Mouse (Mus musculus): ENCODE measurements around the gene Scnn1a. TPM values are rescaled to one million over a fixed set of nuclear protein-coding genes. Genes with fewer than 3 reads are reported as not detected.
A peak's percentile ranks its signal among the peaks of the same experiment; 100 is the strongest.
"Not testable (repeated sequence)": the region's sequence is repeated elsewhere in the genome, so short reads cannot be mapped to it uniquely, and the experiment has no call there.

The Scnn1a gene
- polyA plus RNA-seq, 1 experiment from 2014 or later = 0.33 TPM

DNA sequence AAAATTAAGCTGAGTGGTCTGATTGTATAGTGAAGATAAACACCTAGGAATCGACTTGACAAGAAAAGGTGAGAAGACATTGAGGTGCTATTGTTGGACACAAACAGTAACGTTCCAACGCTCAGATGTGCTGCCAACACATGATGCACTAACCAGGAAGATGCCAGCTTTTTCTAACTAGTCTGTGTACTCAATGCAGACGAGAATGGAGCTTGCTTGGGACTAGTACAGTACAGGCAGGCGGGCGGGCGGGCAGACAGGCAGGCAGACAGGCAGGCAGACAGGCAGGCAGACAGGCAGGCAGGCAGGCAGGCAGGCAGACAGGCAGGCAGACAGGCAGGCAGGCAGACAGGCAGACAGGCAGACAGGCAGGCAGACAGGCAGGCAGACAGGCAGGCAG is 16.1 kb upstream of the Scnn1a start:
- H3K9me3 ChIP-seq (ENCODE audit: control insufficient read depth, low read length); H3K27ac ChIP-seq (ENCODE audit: low read depth, low read length); H3K4me1 ChIP-seq (ENCODE audit: control insufficient read depth, insufficient read depth, low read length); H3K27me3 ChIP-seq (ENCODE audit: control insufficient read depth, insufficient read depth, low read length); H3K4me2 ChIP-seq; H3K4me3 ChIP-seq (ENCODE audit: low read depth, low read length); H3K36me3 ChIP-seq (ENCODE audit: control insufficient read depth, insufficient read depth, low read length); H3K9ac ChIP-seq (ENCODE audit: low read length); ATAC-seq (ENCODE audit: low FRiP score); DNase-seq (ENCODE audit: low spot score, missing footprints): not testable (repeated sequence)
- WGBS = 93% methylated on average over 7 of the region's 7 CpGs

DNA sequence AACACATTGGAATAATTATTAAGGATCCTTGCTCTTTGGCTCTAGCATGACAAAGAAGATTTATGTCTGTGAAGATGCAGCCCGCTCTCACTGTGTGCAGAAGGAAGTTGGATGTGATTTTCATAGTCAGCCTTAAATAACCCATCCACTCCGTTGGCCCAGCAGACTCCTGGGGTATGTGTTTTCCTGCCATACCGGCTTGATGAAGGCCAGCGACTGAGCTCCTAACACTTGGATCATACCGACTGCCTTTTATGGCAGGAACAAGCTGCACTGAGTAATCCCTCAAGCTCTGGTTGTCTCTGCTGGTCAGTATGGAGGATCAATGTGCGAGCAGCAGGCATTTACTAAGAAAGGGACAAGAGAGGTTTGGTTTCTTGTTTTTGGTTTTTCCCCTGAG is 15.0 kb upstream of the Scnn1a start:
- no peak for DNase-seq (ENCODE audit: low spot score, missing footprints)
- WGBS = 93% methylated on average over 6 of the region's 6 CpGs
- no peaks in the 10 kb centered on the region for H3K9me3 ChIP-seq (ENCODE audit: control insufficient read depth, low read length)
- H3K9ac ChIP-seq (ENCODE audit: low read length) = no peak overlapping the region
- no peaks in the 10 kb centered on the region for H3K27me3 ChIP-seq (ENCODE audit: control insufficient read depth, insufficient read depth, low read length)
- no peak for ATAC-seq (ENCODE audit: low FRiP score)
- H3K27ac ChIP-seq (ENCODE audit: low read depth, low read length) = no peak overlapping the region
- no peak overlapping the region for H3K4me3 ChIP-seq (ENCODE audit: low read depth, low read length)
- 0 out of 2 replicates have a peak, but pooled peaks cover 2% of the 10 kb centered on the region for H3K4me1 ChIP-seq (ENCODE audit: control insufficient read depth, insufficient read depth, low read length)
- no peaks in the 10 kb centered on the region for H3K36me3 ChIP-seq (ENCODE audit: control insufficient read depth, insufficient read depth, low read length)
- no peak overlapping the region for H3K4me2 ChIP-seq

DNA sequence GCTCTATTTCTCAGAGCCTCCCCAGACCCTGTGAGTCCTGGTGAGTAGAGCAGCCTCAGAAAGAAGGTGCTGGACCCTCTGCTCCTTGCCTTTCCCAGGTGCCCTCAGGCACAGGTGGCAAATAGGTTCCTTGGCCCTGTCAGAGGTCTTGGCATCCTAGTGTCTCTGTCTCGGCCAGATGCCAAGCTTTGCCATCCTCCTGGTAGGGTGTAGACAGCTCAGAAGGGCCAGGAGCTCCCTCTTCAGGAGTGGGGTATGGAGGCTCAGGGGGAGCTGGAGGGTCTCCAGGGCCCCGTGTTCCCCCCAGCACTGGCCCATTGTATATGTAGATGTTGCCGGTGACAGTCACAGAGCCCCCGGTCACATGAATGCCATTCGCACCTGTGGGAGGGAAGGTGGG is 13.4 kb upstream of the Scnn1a start:
- ATAC-seq (ENCODE audit: low FRiP score) = no peak
- DNase-seq (ENCODE audit: low spot score, missing footprints) = no peak
- Histone ChIP-seq H3K36me3 (ENCODE audit: control insufficient read depth, insufficient read depth, low read length) (no peaks in the 10 kb centered on the region), H3K27ac (ENCODE audit: low read depth, low read length) (no peak overlapping the region), H3K9ac (ENCODE audit: low read length) (no peak overlapping the region), H3K4me2 (no peak overlapping the region), H3K4me1 (ENCODE audit: control insufficient read depth, insufficient read depth, low read length) (0 out of 2 replicates have a peak, but pooled peaks cover 2% of the 10 kb centered on the region), H3K4me3 (ENCODE audit: low read depth, low read length) (no peak overlapping the region), H3K27me3 (ENCODE audit: control insufficient read depth, insufficient read depth, low read length) (no peaks in the 10 kb centered on the region), H3K9me3 (ENCODE audit: control insufficient read depth, low read length) (no peaks in the 10 kb centered on the region)
- 94% methylated on average over 5 of the region's 5 CpGs for WGBS

DNA sequence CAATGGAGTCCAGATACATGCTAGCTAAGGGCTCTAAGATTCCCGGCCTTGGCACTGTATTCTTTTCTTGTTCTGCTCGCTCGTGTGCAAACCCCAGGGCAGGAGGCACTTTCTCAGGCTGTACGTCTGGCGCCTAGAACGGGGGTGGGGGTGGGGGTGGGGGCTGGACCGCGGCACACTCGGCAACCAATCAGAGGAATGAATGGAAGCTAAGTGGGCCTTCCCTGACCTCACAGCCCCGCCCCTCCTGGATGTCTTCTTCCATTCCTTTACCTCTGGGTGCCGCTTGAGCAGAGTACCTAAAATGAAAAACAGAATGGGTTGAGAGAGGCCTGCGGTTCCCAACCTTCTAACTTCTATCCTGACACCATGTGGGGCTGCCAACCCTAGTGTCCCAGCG is 11.5 kb upstream of the Scnn1a start:
- H3K4me1 ChIP-seq (ENCODE audit: control insufficient read depth, insufficient read depth, low read length) = peaks cover 17% of the 10 kb centered on the region
- no peaks in the 10 kb centered on the region for H3K27me3 ChIP-seq (ENCODE audit: control insufficient read depth, insufficient read depth, low read length)
- no peaks in the 10 kb centered on the region for H3K9me3 ChIP-seq (ENCODE audit: control insufficient read depth, low read length)
- WGBS = 14% methylated on average over 13 of the region's 13 CpGs
- no peak overlapping the region for H3K9ac ChIP-seq (ENCODE audit: low read length)
- DNase-seq (ENCODE audit: low spot score, missing footprints) = peak; percentile 84
- no peak overlapping the region for H3K27ac ChIP-seq (ENCODE audit: low read depth, low read length)
- H3K4me2 ChIP-seq = no peak overlapping the region
- 0 out of 2 replicates have a peak, but pooled peaks have one; percentile 34 for ATAC-seq (ENCODE audit: low FRiP score)
- H3K36me3 ChIP-seq (ENCODE audit: control insufficient read depth, insufficient read depth, low read length) = no peaks in the 10 kb centered on the region
- H3K4me3 ChIP-seq (ENCODE audit: low read depth, low read length) = no peak overlapping the region

DNA sequence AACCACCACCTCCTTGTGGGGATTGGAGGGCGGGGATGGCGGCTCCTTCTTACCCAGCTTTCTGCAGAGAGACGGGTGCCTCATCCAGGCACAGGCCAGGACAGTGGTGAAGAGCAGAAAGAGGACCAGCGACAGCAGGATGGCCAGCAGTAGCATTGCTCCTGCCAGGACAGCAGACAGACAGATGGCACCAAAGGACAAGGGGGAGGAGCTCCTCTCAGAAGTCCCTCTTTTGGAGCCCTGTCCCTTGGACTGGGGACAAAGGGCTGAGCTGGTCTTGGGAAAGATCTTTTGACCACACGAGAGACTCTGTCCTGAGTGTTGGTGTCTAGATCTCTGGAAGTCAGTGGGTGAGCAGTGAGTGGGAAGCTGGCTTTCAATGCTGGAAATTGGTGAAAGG is 11.1 kb upstream of the Scnn1a start:
- Histone ChIP-seq H3K4me2 (no peak overlapping the region), H3K36me3 (ENCODE audit: control insufficient read depth, insufficient read depth, low read length) (no peaks in the 10 kb centered on the region), H3K4me1 (ENCODE audit: control insufficient read depth, insufficient read depth, low read length) (peaks cover 21% of the 10 kb centered on the region), H3K9ac (ENCODE audit: low read length) (no peak overlapping the region), H3K4me3 (ENCODE audit: low read depth, low read length) (no peak overlapping the region), H3K27ac (ENCODE audit: low read depth, low read length) (no peak overlapping the region), H3K27me3 (ENCODE audit: control insufficient read depth, insufficient read depth, low read length) (no peaks in the 10 kb centered on the region), H3K9me3 (ENCODE audit: control insufficient read depth, low read length) (no peaks in the 10 kb centered on the region)
- ATAC-seq (ENCODE audit: low FRiP score) (no peak), DNase-seq (ENCODE audit: low spot score, missing footprints) (no peak)
- WGBS = 33% methylated on average over 5 of the region's 5 CpGs

DNA sequence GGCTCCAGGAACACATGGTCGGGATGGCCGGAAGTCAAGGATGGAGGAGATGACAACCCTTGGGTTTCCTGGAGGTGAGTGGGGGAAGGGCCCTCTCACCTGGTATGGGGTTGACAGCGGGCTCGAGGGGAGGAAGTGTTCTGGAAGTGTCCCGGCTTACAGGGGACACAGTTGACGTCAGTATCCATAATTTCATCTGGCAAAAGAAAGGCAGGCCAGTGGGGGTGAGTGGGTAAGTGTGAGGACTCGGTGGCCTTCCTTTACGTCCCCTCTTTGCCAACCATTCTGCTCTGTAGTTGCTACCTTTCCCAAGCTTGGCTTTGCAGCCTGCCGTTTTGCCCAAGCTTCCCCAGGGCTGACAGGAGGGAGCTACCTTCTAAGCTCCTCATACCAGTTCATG is 8.3 kb upstream of the Scnn1a start:
- DNase-seq (ENCODE audit: low spot score, missing footprints) = no peak
- no peak overlapping the region for H3K9ac ChIP-seq (ENCODE audit: low read length)
- no peaks in the 10 kb centered on the region for H3K36me3 ChIP-seq (ENCODE audit: control insufficient read depth, insufficient read depth, low read length)
- no peak overlapping the region for H3K4me3 ChIP-seq (ENCODE audit: low read depth, low read length)
- ATAC-seq (ENCODE audit: low FRiP score) = no peak
- H3K27me3 ChIP-seq (ENCODE audit: control insufficient read depth, insufficient read depth, low read length) = no peaks in the 10 kb centered on the region
- 83% methylated on average over 9 of the region's 9 CpGs for WGBS
- H3K4me1 ChIP-seq (ENCODE audit: control insufficient read depth, insufficient read depth, low read length) = peaks cover 21% of the 10 kb centered on the region
- no peaks in the 10 kb centered on the region for H3K9me3 ChIP-seq (ENCODE audit: control insufficient read depth, low read length)
- H3K4me2 ChIP-seq = no peak overlapping the region
- no peak overlapping the region for H3K27ac ChIP-seq (ENCODE audit: low read depth, low read length)

DNA sequence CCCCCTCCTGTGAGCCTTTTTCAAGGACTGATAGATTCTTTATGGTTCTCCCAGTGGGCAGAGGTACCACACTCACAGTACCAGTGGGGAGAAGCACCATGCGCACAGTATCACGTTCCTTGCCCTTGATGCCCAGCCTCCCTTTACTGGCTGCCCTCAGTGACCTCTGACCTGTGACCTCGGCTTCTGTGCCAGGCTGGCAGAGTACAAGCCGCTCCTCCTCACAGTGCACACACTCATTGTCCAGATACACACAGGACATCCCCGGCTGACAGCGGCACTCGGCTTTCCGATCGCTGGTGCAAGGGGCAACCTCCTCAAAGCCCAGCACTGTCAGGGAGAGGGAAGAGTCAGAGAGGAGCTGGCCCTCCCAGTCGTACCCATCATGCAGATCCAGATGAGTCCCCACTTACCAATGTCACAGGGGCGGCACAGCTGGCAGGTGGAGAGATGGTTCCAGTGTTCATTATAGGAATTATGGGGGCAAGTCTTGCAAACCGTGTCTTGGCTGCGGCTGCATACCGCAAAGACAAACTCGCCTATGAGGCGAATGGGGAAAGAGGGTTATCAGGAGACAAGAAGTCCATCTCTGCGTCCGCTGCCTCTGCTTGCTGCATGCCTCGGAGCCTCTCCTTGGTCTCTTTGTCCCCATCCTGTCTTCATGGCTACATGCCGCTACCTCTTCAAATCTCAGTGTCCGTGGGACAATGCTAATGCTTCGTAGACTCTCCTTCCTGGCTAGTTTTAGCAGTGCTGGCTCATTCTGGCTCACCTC is 7.7 kb upstream of the Scnn1a start:
- Histone ChIP-seq H3K9me3 (ENCODE audit: control insufficient read depth, low read length) (no peaks in the 10 kb centered on the region), H3K4me1 (ENCODE audit: control insufficient read depth, insufficient read depth, low read length) (peaks cover 21% of the 10 kb centered on the region), H3K36me3 (ENCODE audit: control insufficient read depth, insufficient read depth, low read length) (no peaks in the 10 kb centered on the region), H3K4me3 (ENCODE audit: low read depth, low read length) (peak overlapping the region; percentile 37), H3K27ac (ENCODE audit: low read depth, low read length) (no peak overlapping the region), H3K4me2 (peak overlapping the region; percentile 48), H3K27me3 (ENCODE audit: control insufficient read depth, insufficient read depth, low read length) (no peaks in the 10 kb centered on the region), H3K9ac (ENCODE audit: low read length) (peak overlapping the region; percentile 81)
- DNase-seq (ENCODE audit: low spot score, missing footprints) (peak; percentile 88), ATAC-seq (ENCODE audit: low FRiP score) (no peak)
- 64% methylated on average over 22 of the region's 22 CpGs for WGBS

DNA sequence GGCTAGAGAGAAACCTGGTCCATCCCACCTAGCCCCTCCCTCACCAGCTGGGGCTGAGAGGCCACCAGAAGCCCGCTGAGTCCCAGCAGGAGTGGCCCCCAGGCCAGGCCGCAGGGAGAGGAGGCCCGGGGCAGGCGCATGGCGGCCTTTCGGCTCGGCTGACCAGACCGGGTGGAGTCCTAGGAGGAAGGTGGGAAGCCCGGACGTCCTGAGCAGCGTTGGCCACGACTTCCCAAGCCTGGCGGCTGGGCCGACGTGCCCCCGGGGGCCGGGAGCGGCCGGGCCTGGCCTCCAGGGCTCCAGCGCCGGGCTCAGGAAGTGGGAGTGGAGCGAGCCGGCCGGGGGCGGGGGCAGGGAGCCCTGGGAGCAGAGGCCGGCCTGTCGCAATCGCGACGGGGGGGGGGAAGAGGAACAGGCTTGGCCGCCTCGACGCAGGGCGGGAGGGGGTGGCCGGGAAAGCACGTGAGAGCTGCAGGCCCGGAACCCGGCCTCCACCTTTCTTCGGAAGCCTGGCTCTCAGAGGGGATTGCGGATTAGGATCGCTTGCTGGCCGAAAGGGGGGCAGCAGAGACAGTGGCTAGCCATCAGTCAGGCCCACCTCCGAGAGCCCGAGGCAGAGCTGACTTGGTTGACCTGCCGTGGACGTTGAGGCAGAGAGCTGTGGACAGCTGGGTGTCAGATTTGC is 6.8 kb upstream of the Scnn1a start, which contains the start of gene Ltbr:
Ltbr (minus strand) TSS at position 340 of the 685 bp plus-strand sequence.
- DNase-seq (ENCODE audit: low spot score, missing footprints) (peak; percentile 96), ATAC-seq (ENCODE audit: low FRiP score) (peak; percentile 77)
- no peaks in the 10 kb centered on the region for H3K36me3 ChIP-seq (ENCODE audit: control insufficient read depth, insufficient read depth, low read length)
- H3K4me1 ChIP-seq (ENCODE audit: control insufficient read depth, insufficient read depth, low read length) = peaks cover 21% of the 10 kb centered on the region
- H3K9ac ChIP-seq (ENCODE audit: low read length) = peak within 1 kb of the TSS; percentile 81
- no peak within 1 kb of the TSS for H3K27ac ChIP-seq (ENCODE audit: low read depth, low read length)
- peak within 1 kb of the TSS; percentile 48 for H3K4me2 ChIP-seq
- no peaks in the 10 kb centered on the region for H3K27me3 ChIP-seq (ENCODE audit: control insufficient read depth, insufficient read depth, low read length)
- no peaks in the 10 kb centered on the region for H3K9me3 ChIP-seq (ENCODE audit: control insufficient read depth, low read length)
- H3K4me3 ChIP-seq (ENCODE audit: low read depth, low read length) = peak within 1 kb of the TSS; percentile 37
- 3% methylated on average over 43 of the region's 46 CpGs for WGBS

DNA sequence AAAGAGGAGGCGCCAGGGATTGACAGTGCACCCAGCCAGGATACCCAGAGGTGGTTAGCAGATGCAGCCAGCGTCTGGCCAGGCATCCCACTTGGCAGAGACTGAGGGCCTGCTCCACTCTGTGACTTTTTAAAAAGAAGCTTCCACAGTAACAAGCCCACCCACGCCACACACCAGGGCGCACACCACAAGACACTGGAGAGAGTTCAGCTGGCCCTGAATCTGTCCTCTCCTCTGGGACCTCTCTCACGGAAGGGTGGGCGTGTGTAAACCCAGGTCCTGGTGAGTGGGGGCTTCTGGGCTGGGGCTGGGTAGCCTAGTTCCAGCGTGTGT is 6.3 kb upstream of the Scnn1a start:
- DNase-seq (ENCODE audit: low spot score, missing footprints) = no peak
- Histone ChIP-seq H3K36me3 (ENCODE audit: control insufficient read depth, insufficient read depth, low read length) (no peaks in the 10 kb centered on the region), H3K9ac (ENCODE audit: low read length) (peak overlapping the region; percentile 81), H3K4me3 (ENCODE audit: low read depth, low read length) (peak overlapping the region; percentile 37; the same call in 1 of the 2 replicates), H3K27me3 (ENCODE audit: control insufficient read depth, insufficient read depth, low read length) (no peaks in the 10 kb centered on the region), H3K4me1 (ENCODE audit: control insufficient read depth, insufficient read depth, low read length) (peaks cover 19% of the 10 kb centered on the region), H3K9me3 (ENCODE audit: control insufficient read depth, low read length) (no peaks in the 10 kb centered on the region), H3K27ac (ENCODE audit: low read depth, low read length) (no peak overlapping the region), H3K4me2 (peak overlapping the region; percentile 48)
- ATAC-seq (ENCODE audit: low FRiP score) = peak; percentile 57; the same call in 1 of the 2 replicates
- WGBS = 55% methylated on average over 7 of the region's 7 CpGs

Data from midbrain, embryonic 11.5 days (tissue).